Mouse (Mus musculus): ENCODE data around the gene E330017A01Rik. TPM values are rescaled to one million over a fixed set of nuclear protein-coding genes. Genes with fewer than 3 reads are reported as not detected.

Gene E330017A01Rik
- polyA plus RNA-seq, 1 experiment, result not detected

DNA sequence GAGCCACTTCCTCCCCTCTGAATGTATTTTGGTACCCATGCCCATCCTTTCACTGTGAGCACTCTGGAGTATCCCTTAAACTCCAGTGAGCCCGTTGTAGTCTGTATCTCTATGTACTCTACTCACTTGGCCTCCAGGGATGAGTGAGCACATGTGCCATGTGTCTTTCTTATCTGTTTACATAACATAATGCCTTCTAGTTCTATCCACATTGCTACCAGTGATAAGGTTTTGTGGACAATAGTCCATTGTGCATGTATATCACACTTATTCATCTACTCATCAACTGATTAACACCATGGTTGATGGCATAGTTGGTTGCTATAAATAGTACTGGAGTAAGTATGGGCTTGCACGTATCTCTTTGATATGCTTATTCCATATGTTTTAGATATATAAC lies 34.7 kb downstream of the E330017A01Rik start:
- DNase-seq, result no peak
- Histone ChIP-seq H3K4me1 (ENCODE audit: control insufficient read depth, insufficient read depth, low read length) (no peaks in the 10 kb centered on the region), H3K4me3 (ENCODE audit: insufficient read depth, low read depth, low read length) (no peak overlapping the region), H3K27ac (ENCODE audit: insufficient read depth, low read depth, low read length) (no peak overlapping the region), H3K27me3 (replicated peaks; ENCODE audit: control insufficient read depth, insufficient read depth, low read length) (no peaks in the 10 kb centered on the region), H3K36me3 (ENCODE audit: control insufficient read depth, insufficient read depth, low read length) (no peaks in the 10 kb centered on the region)
- WGBS, result 87% methylated on average over 2 of the region's 2 CpGs
- TF ChIP-seq CTCF (conservative IDR thresholded peaks at IDR 0.05; ENCODE audit: insufficient read depth, insufficient read length, low read depth, low read length) (no peak), POLR2A (IDR thresholded peaks at IDR 0.05; ENCODE audit: low read depth, low read length) (no peak)

- 89% methylated on average over 6 of the region's 6 CpGs for WGBS
- H3K27me3 ChIP-seq (replicated peaks; ENCODE audit: control insufficient read depth, insufficient read depth, low read length), result no peaks in the 10 kb centered on the region
- DNase-seq, result no peak
- H3K4me3 ChIP-seq (ENCODE audit: insufficient read depth, low read depth, low read length), result no peak overlapping the region
- TF ChIP-seq CTCF (conservative IDR thresholded peaks at IDR 0.05; ENCODE audit: insufficient read depth, insufficient read length, low read depth, low read length) (no peak), POLR2A (IDR thresholded peaks at IDR 0.05; ENCODE audit: low read depth, low read length) (no peak)
- H3K4me1 ChIP-seq (ENCODE audit: control insufficient read depth, insufficient read depth, low read length), result no peaks in the 10 kb centered on the region
- H3K27ac ChIP-seq (ENCODE audit: insufficient read depth, low read depth, low read length), result no peak overlapping the region
- no peaks in the 10 kb centered on the region for H3K36me3 ChIP-seq (ENCODE audit: control insufficient read depth, insufficient read depth, low read length)
These were observed 37.7 kb downstream of the E330017A01Rik start for GRCm38 (mm10) chr16:58600846-58601245.

- Histone ChIP-seq H3K27ac (ENCODE audit: insufficient read depth, low read depth, low read length) (no peak overlapping the region), H3K27me3 (replicated peaks; ENCODE audit: control insufficient read depth, insufficient read depth, low read length) (no peaks in the 10 kb centered on the region), H3K36me3 (ENCODE audit: control insufficient read depth, insufficient read depth, low read length) (no peaks in the 10 kb centered on the region), H3K4me3 (ENCODE audit: insufficient read depth, low read depth, low read length) (no peak overlapping the region), H3K4me1 (ENCODE audit: control insufficient read depth, insufficient read depth, low read length) (no peaks in the 10 kb centered on the region)
- no peak for DNase-seq
- no peak for TF ChIP-seq POLR2A (IDR thresholded peaks at IDR 0.05; ENCODE audit: low read depth, low read length)
- WGBS, result 53% methylated on average over 3 of the region's 3 CpGs
These were observed 47.2 kb downstream of the E330017A01Rik start for GRCm38 (mm10) chr16:58591299-58591698.

DNA sequence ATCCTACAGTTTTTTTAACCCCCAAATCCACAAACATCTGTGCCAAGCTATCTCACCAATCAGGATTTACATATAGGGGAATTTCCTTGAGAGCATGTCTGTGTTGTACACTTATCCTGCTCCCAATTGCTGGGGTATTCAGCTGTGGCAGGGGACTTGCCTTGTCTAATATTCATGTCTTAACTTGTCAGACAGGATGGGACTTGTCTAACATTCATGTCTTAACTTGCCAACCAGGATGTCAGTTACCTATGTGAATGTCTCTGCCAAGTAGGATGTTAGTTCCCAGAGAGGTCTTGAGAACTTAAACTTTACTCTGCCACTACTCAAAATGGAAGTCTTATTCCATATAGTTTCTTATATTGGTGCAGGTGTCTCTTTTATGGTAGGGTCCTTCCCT lies 49.1 kb downstream of the E330017A01Rik start:
- Histone ChIP-seq H3K4me1 (ENCODE audit: control insufficient read depth, insufficient read depth, low read length) (no peaks in the 10 kb centered on the region), H3K36me3 (ENCODE audit: control insufficient read depth, insufficient read depth, low read length) (no peaks in the 10 kb centered on the region), H3K27me3 (replicated peaks; ENCODE audit: control insufficient read depth, insufficient read depth, low read length) (no peaks in the 10 kb centered on the region), H3K27ac (ENCODE audit: insufficient read depth, low read depth, low read length) (no peak overlapping the region), H3K4me3 (ENCODE audit: insufficient read depth, low read depth, low read length) (no peak overlapping the region)
- TF ChIP-seq CTCF (conservative IDR thresholded peaks at IDR 0.05; ENCODE audit: insufficient read depth, insufficient read length, low read depth, low read length) (no peak), POLR2A (IDR thresholded peaks at IDR 0.05; ENCODE audit: low read depth, low read length) (no peak)
- DNase-seq, result no peak

Other genes starting within 250 kb of the E330017A01Rik start
- 7.0 and 7.1 TPM in 2 replicates for gene Dcbld2, start 230.3 kb downstream of the E330017A01Rik start, polyA plus RNA-seq (2012; rRNA removed)
- gene St3gal6, start 114.5 kb downstream of the E330017A01Rik start, polyA plus RNA-seq (2012; rRNA removed), result 32.5 and 36.6 TPM in 2 replicates
- gene Gm813, start 21.8 kb downstream of the E330017A01Rik start, polyA plus RNA-seq (2012; rRNA removed), result not detected in 2 replicates
- gene Cpox, start 31.6 kb upstream of the E330017A01Rik start, polyA plus RNA-seq (2012; rRNA removed), result 27.7 and 29.8 TPM in 2 replicates
- 0.08 and 0.09 TPM in 2 replicates for gene Gpr15, start 80.3 kb upstream of the E330017A01Rik start, polyA plus RNA-seq (2012; rRNA removed)
- 45.0 and 47.0 TPM in 2 replicates for gene Cldnd1, start 89.2 kb upstream of the E330017A01Rik start, polyA plus RNA-seq (2012; rRNA removed)
- not detected in 2 replicates for gene Olfr172, start 124.4 kb upstream of the E330017A01Rik start, polyA plus RNA-seq (2012; rRNA removed)
- not detected in 2 replicates for gene Olfr173, start 161.5 kb upstream of the E330017A01Rik start, polyA plus RNA-seq (2012; rRNA removed)
- not detected in 2 replicates for gene Olfr175-ps1, start 188.0 kb upstream of the E330017A01Rik start, polyA plus RNA-seq (2012; rRNA removed)
- gene Olfr177, start 236.0 kb upstream of the E330017A01Rik start, polyA plus RNA-seq (2012; rRNA removed), result not detected in 2 replicates